Mouse (Mus musculus) gastrocnemius, adult 18-20 months (tissue): ENCODE measurements at regions not wholly inside any gene's neighbourhood (a gene's known extent, or its start where the extent isn't known, plus 50 kb on each side); places are given as distances from the start of the nearest gene placed in this dataset.

Source experiments
- DNase-seq: peaks from one replicate; pipeline ENCODE4 v3.0.0; 2021; ENCODE audit warnings: low spot score

GRCm38 (mm10) chr12:27499276-27499675 lies 156.9 kb upstream of the Sox11 start:
- DNase-seq = no peak

- no peak for DNase-seq
These were observed 154.6 kb upstream of the Sox11 start for GRCm38 (mm10) chr12:27496826-27497557.

- DNase-seq = no peak
These were observed 149.9 kb upstream of the Sox11 start for GRCm38 (mm10) chr12:27492270-27492669.

- DNase-seq = no peak
These were observed 138.9 kb upstream of the Sox11 start for GRCm38 (mm10) chr12:27481230-27481629.

DNA sequence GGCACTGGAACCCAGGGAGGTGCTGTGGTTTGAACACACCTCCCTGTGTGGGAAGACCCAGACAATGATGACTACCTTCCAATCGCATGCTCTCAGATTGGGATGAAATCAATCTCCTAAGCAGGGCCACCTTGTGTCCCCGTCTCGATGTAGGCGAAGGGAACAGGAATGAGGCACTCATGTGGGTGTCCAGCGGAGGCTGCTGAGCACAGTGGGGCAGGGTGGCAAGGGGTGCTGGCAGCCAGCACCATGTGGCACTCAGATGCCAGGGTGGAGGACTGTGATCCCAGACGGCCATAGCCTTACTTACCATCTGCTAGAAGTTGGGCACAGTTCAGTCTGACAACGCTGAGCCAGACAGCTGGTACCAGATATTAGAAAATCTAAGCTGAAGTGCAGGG lies 137.2 kb upstream of the Sox11 start:
- no peak for DNase-seq

DNA sequence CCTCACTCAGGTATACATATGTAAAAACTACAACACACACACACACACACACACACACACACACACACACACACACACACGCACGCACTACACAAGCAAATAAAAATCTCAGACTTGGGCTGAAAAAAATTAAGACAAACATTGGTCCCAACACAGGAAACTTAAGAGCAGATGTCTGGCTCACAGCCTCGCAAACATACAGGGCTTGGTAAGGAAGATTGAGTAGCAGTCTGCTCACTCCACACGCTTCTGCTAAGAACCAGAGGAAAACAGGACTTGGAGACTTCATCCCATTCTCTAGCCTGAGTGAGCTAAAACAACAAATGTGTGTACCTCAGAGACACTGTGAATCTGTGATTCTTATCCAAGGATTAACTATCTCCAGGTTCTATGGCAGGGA lies 132.3 kb upstream of the Sox11 start:
- no peak for DNase-seq

DNA sequence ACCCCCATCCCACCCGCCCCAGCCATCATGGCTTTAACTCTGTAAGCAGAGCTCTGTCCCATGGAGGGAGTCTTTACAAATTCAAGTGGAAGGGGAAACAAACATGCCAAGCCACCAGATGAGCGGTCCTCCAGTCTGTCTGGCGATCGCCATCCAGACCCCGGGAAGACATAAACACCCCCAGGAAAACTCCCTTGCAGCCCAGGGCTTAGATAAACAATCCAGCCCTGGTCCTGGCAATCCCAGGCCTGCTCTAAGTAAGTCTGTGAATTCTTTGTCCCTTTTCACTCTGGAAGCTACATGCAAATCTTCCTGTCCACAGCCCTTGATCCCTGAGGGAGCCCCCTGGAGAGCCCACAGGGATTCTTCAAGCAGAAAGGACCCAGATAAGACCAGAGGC lies 129.2 kb upstream of the Sox11 start:
- DNase-seq = no peak

DNA sequence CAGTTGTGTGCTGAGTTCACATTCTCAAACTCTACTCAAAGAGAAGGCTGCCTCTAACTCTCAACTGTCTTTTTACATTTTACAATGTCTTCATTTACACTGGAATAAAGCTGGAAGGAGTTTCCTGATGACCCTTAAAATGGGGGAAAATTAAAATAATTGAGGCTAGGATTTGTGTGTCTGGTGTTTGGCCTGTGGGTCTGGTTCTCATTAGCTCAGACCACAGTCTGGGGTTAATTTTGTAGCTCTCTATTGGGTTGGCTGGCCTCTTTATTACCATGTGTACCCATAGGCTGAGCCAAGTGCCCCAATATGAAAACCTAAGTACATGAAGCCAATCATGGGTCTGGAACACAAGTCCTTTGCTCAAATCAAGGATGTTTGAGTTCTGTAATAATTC lies 128.0 kb upstream of the Sox11 start:
- no peak for DNase-seq

DNA sequence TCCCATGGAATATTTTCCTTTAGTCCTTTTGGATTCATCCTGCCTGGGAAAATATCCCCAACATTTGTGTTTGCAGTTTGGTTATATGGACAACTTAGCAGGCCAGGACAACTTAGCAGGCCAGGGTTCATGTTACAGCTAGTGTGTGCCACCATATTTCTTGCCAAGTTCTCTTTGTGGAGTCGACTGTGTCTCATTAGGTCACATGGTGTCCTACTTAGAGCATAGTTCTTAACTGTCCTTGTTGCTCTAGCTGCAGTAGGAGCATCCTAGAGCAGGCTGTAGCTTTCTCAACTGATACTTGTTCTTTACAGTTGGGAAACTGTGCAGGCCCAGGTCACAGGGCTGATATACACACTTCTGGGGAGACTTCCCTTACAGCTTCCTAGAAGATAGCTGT lies 126.4 kb upstream of the Sox11 start:
- no peak for DNase-seq

DNA sequence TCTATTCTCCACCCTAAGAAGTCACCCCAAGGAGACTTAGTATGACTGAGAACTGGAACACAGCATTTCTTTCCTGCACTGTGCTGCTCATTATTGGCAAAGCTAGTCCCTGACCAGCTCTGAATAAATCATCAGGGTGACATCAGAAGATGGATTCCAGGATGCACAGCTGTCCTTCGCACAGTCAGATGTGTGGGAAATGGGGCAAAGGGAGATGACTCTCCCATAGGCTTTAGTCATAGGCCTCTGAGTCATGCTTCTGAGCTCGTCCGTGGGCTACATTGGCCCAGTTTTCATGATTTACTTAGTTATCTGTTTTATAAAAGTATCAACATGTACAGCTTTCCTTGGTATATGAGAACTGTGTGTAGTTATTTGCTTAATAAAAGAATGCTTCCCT lies 125.8 kb upstream of the Sox11 start:
- peak; percentile 15 for DNase-seq

DNA sequence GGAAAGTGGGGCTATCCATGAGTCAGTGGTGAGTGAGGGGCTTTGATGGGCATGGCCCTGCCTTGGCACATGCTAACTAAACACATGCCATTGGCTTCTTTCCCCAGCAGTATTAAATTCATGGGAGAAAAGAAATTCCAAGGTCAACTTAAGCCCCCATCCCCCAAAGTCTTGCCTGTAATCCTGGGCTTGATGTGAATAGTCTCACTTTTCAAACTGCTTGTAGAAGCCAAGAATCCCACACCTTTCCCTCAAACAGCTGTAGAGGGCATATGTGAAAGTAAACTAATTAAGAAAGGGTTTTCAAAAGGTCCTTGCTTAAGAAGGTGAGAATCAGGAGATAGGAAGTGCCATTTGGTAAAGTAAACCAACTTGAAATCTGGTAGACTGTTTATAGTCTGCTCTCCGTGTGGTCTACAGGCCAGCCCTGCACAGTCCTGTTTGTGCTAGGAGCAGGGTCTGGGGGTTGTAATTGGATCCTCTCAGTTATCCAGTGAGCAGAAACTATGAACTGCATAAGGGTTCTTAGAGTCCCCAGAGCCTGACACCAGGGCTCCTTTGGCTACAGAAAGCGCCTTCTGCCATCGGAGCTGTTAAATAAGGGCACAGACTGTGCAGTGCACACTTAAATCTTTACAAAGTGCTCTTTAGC lies 123.3 kb upstream of the Sox11 start:
- no peak for DNase-seq

GRCm38 (mm10) chr12:27458674-27459073 lies 116.3 kb upstream of the Sox11 start:
- DNase-seq = no peak

DNA sequence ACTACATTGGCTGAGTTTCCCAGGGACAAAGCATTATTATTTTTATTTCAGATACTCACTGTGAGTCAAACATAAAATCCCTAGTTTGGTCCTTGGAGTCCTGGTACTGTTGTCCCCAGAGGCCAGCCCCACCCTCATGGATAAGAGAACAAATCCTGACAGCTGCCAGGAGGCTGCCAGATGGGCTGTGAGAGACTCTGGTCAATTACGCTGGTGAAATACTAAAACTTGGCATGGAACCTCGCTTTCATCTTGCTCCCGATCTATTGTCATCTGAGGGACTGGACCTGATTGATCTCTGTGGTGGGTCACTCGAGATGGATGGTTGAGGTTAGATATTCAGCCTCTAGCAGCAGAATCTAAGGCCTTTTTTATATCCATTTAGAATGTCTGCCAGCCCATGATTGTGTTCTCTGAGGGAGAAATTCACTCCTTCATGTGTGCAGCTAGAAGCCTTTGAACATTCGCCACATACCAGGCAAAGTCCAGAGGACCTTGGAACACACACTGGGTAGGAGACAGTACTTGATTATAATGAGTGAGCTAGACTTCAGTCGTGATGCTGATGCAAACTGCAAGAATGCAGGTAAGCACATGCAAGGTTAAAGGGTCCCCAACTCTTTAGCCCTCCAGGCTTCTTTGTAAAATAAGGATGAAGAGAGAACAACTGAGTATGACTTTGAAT lies 95.4 kb upstream of the Sox11 start:
- DNase-seq = no peak

DNA sequence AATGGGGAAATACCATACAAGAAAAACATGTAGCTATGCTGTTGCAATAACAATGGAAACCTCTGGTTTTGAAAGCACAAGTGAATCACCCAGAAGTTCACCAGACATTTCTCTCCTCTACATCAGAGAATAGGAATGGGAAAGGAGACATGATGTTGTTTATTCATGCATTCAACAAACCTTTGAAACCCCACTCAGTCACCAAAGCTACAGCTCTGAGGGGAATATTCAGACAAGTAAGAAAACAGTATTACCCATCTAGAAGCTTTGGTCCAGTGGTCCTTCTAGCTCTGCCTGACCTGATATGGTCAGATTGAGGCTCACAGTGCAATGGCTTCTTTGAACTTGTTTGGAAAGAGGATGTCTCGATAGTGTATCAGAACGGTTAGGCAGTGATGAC lies 89.0 kb upstream of the Sox11 start:
- no peak for DNase-seq

DNA sequence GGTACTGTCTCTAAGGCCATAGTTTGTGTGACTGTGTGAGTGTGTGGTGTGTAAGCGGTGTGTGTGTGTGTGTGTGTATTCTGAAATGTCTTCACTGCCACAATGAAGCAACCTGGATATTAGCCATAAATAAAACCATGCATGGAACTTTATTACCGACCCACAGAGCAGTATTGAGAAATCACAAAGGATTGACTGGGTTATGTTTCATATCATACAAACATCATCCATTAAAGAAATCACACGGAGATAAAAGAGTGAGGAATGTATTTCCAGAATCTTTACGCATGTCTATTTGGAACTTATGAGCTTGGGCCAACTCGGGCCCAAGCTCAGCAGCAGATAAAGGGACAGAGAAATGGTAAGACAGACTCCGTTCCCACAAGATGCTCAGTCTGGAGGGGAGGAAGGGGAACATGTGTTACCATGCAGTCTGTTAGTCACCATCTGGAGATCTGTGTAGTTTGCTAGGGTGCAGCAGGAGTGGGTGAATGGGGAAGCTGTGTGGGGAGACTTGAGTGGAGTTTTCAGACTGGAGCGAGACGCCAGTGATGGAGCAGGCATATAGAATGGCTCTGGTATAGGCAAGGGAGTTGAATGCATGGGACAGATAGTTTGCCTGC lies 75.1 kb upstream of the Sox11 start:
- no peak for DNase-seq

GRCm38 (mm10) chr12:27410555-27410954 lies 68.2 kb upstream of the Sox11 start:
- DNase-seq = no peak

DNA sequence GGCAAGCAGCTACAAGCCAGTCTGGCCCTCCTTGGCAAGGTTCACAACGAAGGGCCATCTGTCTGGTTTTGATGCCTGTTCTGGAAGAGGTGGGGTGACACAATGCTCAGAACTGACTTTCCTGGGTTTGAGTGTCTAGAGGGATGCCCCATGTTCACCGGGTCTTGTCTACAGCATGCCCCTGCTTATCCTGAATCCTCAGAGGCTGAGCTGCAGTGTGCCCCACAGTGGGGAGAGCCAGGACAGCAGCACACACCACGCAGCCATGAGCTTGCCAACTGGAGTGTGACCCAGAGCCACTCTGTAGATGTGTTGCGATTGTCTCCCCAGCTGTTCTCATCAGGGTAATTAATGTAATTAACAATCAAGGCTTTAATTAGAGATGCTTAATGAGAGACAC lies 66.1 kb upstream of the Sox11 start:
- no peak for DNase-seq

DNA sequence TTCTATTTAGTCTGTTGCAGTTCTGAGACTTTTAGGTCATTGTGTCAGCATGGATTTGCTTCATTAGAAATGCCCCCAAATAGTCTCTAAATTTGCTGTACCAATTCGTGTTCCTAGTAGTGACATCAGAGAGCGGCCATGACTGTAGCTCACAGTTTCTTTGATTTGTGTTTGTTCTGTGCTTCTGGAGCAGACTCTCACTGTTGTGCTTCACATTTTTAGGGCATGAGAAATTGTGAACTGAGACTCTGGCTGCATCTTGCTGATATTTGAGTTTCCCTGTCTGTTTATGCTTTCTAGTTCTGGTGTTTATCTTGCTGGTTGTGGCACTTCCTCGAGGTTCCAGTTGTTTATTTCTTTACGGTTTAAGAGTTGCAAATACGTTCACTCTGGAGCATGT lies 57.0 kb upstream of the Sox11 start:
- no peak for DNase-seq
